Mouse (Mus musculus): ENCODE measurements around the gene Zfpm1. TPM values are rescaled to one million over a fixed set of nuclear protein-coding genes. Genes with fewer than 3 reads are reported as not detected.

Zfpm1 gene
- 73.3 and 113 TPM in 2 replicates for polyA plus RNA-seq (2012; rRNA removed)

- no peaks in the 10 kb centered on the region for H3K27me3 ChIP-seq (ENCODE audit: control insufficient read depth, insufficient read depth, low read length)
- H3K4me3 ChIP-seq (ENCODE audit: extremely low read depth, insufficient read depth, insufficient read length) = peak within 1 kb of the TSS; percentile 66
- DNase-seq (ENCODE audit: low read depth in 1 of 2, low spot score in 2 of 2) = no peak
- no peaks in the 10 kb centered on the region for H3K36me3 ChIP-seq (ENCODE audit: control insufficient read depth, insufficient read depth, low read length)
- no peak for TF ChIP-seq CTCF (IDR thresholded peaks at IDR 0.05; ENCODE audit: extremely low read depth, insufficient read depth, insufficient read length, insufficient replicate concordance)
- TF ChIP-seq POLR2A (IDR thresholded peaks at IDR 0.05; ENCODE audit: low read depth, low read length) = no peak
- 8% methylated on average over 58 of the region's 60 CpGs for WGBS
- H3K27ac ChIP-seq (ENCODE audit: insufficient read depth, low read length) = peak within 1 kb of the TSS; percentile 82
- H3K4me1 ChIP-seq (ENCODE audit: control insufficient read depth, insufficient read depth, insufficient read length) = peaks cover 18% of the 10 kb centered on the region; the same call in 1 of the 2 replicates
Measured at GRCm38 (mm10) chr8:122282035-122282358, at the start of gene Zfpm1. Zfpm1 (plus strand) TSS chr8:122282141.

GRCm38 (mm10) chr8:122234055-122234454 lies 47.9 kb upstream of the Zfpm1 start:
- Histone ChIP-seq H3K27me3 (ENCODE audit: control insufficient read depth, insufficient read depth, low read length) (peaks cover 13% of the 10 kb centered on the region), H3K36me3 (ENCODE audit: control insufficient read depth, insufficient read depth, low read length) (no peaks in the 10 kb centered on the region), H3K4me1 (ENCODE audit: control insufficient read depth, insufficient read depth, insufficient read length) (peaks cover 3% of the 10 kb centered on the region; the same call in 1 of the 2 replicates), H3K4me3 (ENCODE audit: extremely low read depth, insufficient read depth, insufficient read length) (no peak overlapping the region), H3K27ac (ENCODE audit: insufficient read depth, low read length) (no peak overlapping the region)
- no peak for DNase-seq (ENCODE audit: low read depth in 1 of 2, low spot score in 2 of 2)
- TF ChIP-seq POLR2A (IDR thresholded peaks at IDR 0.05; ENCODE audit: low read depth, low read length) (no peak), CTCF (IDR thresholded peaks at IDR 0.05; ENCODE audit: extremely low read depth, insufficient read depth, insufficient read length, insufficient replicate concordance) (no peak)
- 76% methylated on average over 11 of the region's 11 CpGs for WGBS

- H3K36me3 ChIP-seq (ENCODE audit: control insufficient read depth, insufficient read depth, low read length) = no peaks in the 10 kb centered on the region
Measured at GRCm38 (mm10) chr8:122236521-122236920, 45.4 kb upstream of the Zfpm1 start.

GRCm38 (mm10) chr8:122238225-122238624 lies 43.7 kb upstream of the Zfpm1 start:
- no peak for DNase-seq (ENCODE audit: low read depth in 1 of 2, low spot score in 2 of 2)
- H3K4me3 ChIP-seq (ENCODE audit: extremely low read depth, insufficient read depth, insufficient read length) = no peak overlapping the region
- H3K27ac ChIP-seq (ENCODE audit: insufficient read depth, low read length) = no peak overlapping the region
- no peaks in the 10 kb centered on the region for H3K27me3 ChIP-seq (ENCODE audit: control insufficient read depth, insufficient read depth, low read length)
- no peaks in the 10 kb centered on the region for H3K36me3 ChIP-seq (ENCODE audit: control insufficient read depth, insufficient read depth, low read length)
- H3K4me1 ChIP-seq (ENCODE audit: control insufficient read depth, insufficient read depth, insufficient read length) = no peaks in the 10 kb centered on the region
- 73% methylated on average over 11 of the region's 11 CpGs for WGBS
- TF ChIP-seq CTCF (IDR thresholded peaks at IDR 0.05; ENCODE audit: extremely low read depth, insufficient read depth, insufficient read length, insufficient replicate concordance) (no peak), POLR2A (IDR thresholded peaks at IDR 0.05; ENCODE audit: low read depth, low read length) (no peak)

More at GRCm38 (mm10) chr8:122236521-122236920, 45.4 kb upstream of the Zfpm1 start:
- TF ChIP-seq CTCF (IDR thresholded peaks at IDR 0.05; ENCODE audit: extremely low read depth, insufficient read depth, insufficient read length, insufficient replicate concordance) = no peak
- TF ChIP-seq POLR2A (IDR thresholded peaks at IDR 0.05; ENCODE audit: low read depth, low read length) = no peak
- WGBS = 83% methylated on average over 3 of the region's 3 CpGs
- Histone ChIP-seq H3K27ac (ENCODE audit: insufficient read depth, low read length) (no peak overlapping the region), H3K4me3 (ENCODE audit: extremely low read depth, insufficient read depth, insufficient read length) (no peak overlapping the region), H3K27me3 (ENCODE audit: control insufficient read depth, insufficient read depth, low read length) (no peaks in the 10 kb centered on the region), H3K4me1 (ENCODE audit: control insufficient read depth, insufficient read depth, insufficient read length) (no peaks in the 10 kb centered on the region)
- DNase-seq (ENCODE audit: low read depth in 1 of 2, low spot score in 2 of 2) = no peak

GRCm38 (mm10) chr8:122238731-122239130 lies 43.2 kb upstream of the Zfpm1 start:
- Histone ChIP-seq H3K4me1 (ENCODE audit: control insufficient read depth, insufficient read depth, insufficient read length) (no peaks in the 10 kb centered on the region), H3K27ac (ENCODE audit: insufficient read depth, low read length) (no peak overlapping the region), H3K36me3 (ENCODE audit: control insufficient read depth, insufficient read depth, low read length) (no peaks in the 10 kb centered on the region), H3K27me3 (ENCODE audit: control insufficient read depth, insufficient read depth, low read length) (no peaks in the 10 kb centered on the region), H3K4me3 (ENCODE audit: extremely low read depth, insufficient read depth, insufficient read length) (no peak overlapping the region)
- TF ChIP-seq CTCF (IDR thresholded peaks at IDR 0.05; ENCODE audit: extremely low read depth, insufficient read depth, insufficient read length, insufficient replicate concordance) (no peak), POLR2A (IDR thresholded peaks at IDR 0.05; ENCODE audit: low read depth, low read length) (no peak)
- DNase-seq (ENCODE audit: low read depth in 1 of 2, low spot score in 2 of 2) = no peak
- 85% methylated on average over 8 of the region's 8 CpGs for WGBS

GRCm38 (mm10) chr8:122240241-122241026 lies 41.5 kb upstream of the Zfpm1 start:
- TF ChIP-seq POLR2A (IDR thresholded peaks at IDR 0.05; ENCODE audit: low read depth, low read length) (no peak), CTCF (IDR thresholded peaks at IDR 0.05; ENCODE audit: extremely low read depth, insufficient read depth, insufficient read length, insufficient replicate concordance) (no peak)
- Histone ChIP-seq H3K4me1 (ENCODE audit: control insufficient read depth, insufficient read depth, insufficient read length) (no peaks in the 10 kb centered on the region), H3K36me3 (ENCODE audit: control insufficient read depth, insufficient read depth, low read length) (no peaks in the 10 kb centered on the region), H3K27ac (ENCODE audit: insufficient read depth, low read length) (no peak overlapping the region), H3K4me3 (ENCODE audit: extremely low read depth, insufficient read depth, insufficient read length) (no peak overlapping the region), H3K27me3 (ENCODE audit: control insufficient read depth, insufficient read depth, low read length) (no peaks in the 10 kb centered on the region)
- WGBS = 88% methylated on average over 16 of the region's 16 CpGs
- no peak for DNase-seq (ENCODE audit: low read depth in 1 of 2, low spot score in 2 of 2)

GRCm38 (mm10) chr8:122243310-122243709 lies 38.6 kb upstream of the Zfpm1 start:
- TF ChIP-seq CTCF (IDR thresholded peaks at IDR 0.05; ENCODE audit: extremely low read depth, insufficient read depth, insufficient read length, insufficient replicate concordance) = no peak
- TF ChIP-seq POLR2A (IDR thresholded peaks at IDR 0.05; ENCODE audit: low read depth, low read length) = no peak
- H3K27ac ChIP-seq (ENCODE audit: insufficient read depth, low read length) = no peak overlapping the region
- no peak overlapping the region for H3K4me3 ChIP-seq (ENCODE audit: extremely low read depth, insufficient read depth, insufficient read length)
- H3K27me3 ChIP-seq (ENCODE audit: control insufficient read depth, insufficient read depth, low read length) = no peaks in the 10 kb centered on the region
- WGBS = 90% methylated on average over 4 of the region's 4 CpGs
- H3K36me3 ChIP-seq (ENCODE audit: control insufficient read depth, insufficient read depth, low read length) = no peaks in the 10 kb centered on the region
- no peaks in the 10 kb centered on the region for H3K4me1 ChIP-seq (ENCODE audit: control insufficient read depth, insufficient read depth, insufficient read length)
- DNase-seq (ENCODE audit: low read depth in 1 of 2, low spot score in 2 of 2) = no peak
